Mouse (Mus musculus): ENCODE measurements around the gene Insl3. TPM values are rescaled to one million over a fixed set of nuclear protein-coding genes. Genes with fewer than 3 reads are reported as not detected.
"Not testable (repeated sequence)": the region's sequence is repeated elsewhere in the genome, so short reads cannot be mapped to it uniquely, and the experiment has no call there.

Gene Insl3
- polyA plus RNA-seq, 1 experiment from 2014 or later, result 0.89 TPM

DNA sequence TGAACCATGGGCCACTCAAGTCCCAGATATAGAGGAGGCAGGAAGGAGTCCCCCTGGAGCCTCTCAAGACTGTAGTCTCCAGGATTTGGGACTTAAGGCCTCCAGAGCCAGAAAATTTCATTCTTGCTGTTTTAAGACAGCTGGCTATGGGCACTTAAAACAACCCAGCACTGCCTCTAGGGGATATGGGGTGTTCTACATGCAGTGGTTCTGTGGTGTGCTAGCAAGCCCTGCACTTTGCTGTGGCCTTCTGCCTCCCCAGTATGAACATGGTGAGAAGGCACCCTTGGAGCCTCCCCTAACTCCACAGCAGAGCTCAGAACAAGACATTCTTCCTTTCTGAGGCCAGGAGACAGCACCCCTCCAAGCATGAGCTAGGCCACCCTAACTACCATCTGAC lies 49.3 kb downstream of the Insl3 start:
- ATAC-seq (replicated peaks; ENCODE audit: insufficient number of reproducible peaks, low FRiP score, low TSS enrichment), result not testable (repeated sequence)

More for the DNA sequence above, 49.3 kb downstream of the Insl3 start:
- H3K4me1 ChIP-seq (ENCODE audit: control insufficient read depth, insufficient read depth, low read length); H3K4me3 ChIP-seq (ENCODE audit: low read depth, low read length); H3K27ac ChIP-seq (ENCODE audit: low read depth, low read length); H3K4me2 ChIP-seq; H3K27me3 ChIP-seq (ENCODE audit: control insufficient read depth, insufficient read depth, low read length); H3K9ac ChIP-seq (ENCODE audit: low read depth, low read length); H3K9me3 ChIP-seq (replicated peaks; ENCODE audit: control insufficient read depth, low read length); H3K36me3 ChIP-seq (ENCODE audit: control insufficient read depth, insufficient read depth, low read length): not testable (repeated sequence)

Other genes starting within 250 kb of the Insl3 start
- gene Abhd8, start 225.6 kb upstream of the Insl3 start, polyA plus RNA-seq (2014; fragmentation: Nextera tagmentation; extraction: Ambion mirVana), result 17.0 and 20.4 TPM in 2 replicates
- 163 and 169 TPM in 2 replicates for gene Mrpl34, start 224.3 kb upstream of the Insl3 start, polyA plus RNA-seq (2014; fragmentation: Nextera tagmentation; extraction: Ambion mirVana)
- gene Dda1, start 220.0 kb upstream of the Insl3 start, polyA plus RNA-seq (2014; fragmentation: Nextera tagmentation; extraction: Ambion mirVana), result 95.9 and 102 TPM in 2 replicates
- gene Ano8, start 203.3 kb upstream of the Insl3 start, polyA plus RNA-seq (2014; fragmentation: Nextera tagmentation; extraction: Ambion mirVana), result 0.90 and 1.4 TPM in 2 replicates
- gene Gtpbp3, start 201.1 kb upstream of the Insl3 start, polyA plus RNA-seq (2014; fragmentation: Nextera tagmentation; extraction: Ambion mirVana), result 4.8 and 5.3 TPM in 2 replicates
- gene Plvap, start 177.5 kb upstream of the Insl3 start, polyA plus RNA-seq (2014; fragmentation: Nextera tagmentation; extraction: Ambion mirVana), result 148 and 170 TPM in 2 replicates
- 0.55 and 1.3 TPM in 2 replicates for gene Ccdc194, start 163.5 kb upstream of the Insl3 start, polyA plus RNA-seq (2014; fragmentation: Nextera tagmentation; extraction: Ambion mirVana)
- 4.2 and 17.4 TPM in 2 replicates for gene Bst2, start 151.8 kb upstream of the Insl3 start, polyA plus RNA-seq (2014; fragmentation: Nextera tagmentation; extraction: Ambion mirVana)
- gene Mvb12a, start 146.3 kb upstream of the Insl3 start, polyA plus RNA-seq (2014; fragmentation: Nextera tagmentation; extraction: Ambion mirVana), result 59.7 and 63.3 TPM in 2 replicates
- 0.21 and 0.35 TPM in 2 replicates for gene Tmem221, start 130.3 kb upstream of the Insl3 start, polyA plus RNA-seq (2014; fragmentation: Nextera tagmentation; extraction: Ambion mirVana)
- not detected in 2 replicates for gene Nxnl1, start 122.6 kb upstream of the Insl3 start, polyA plus RNA-seq (2014; fragmentation: Nextera tagmentation; extraction: Ambion mirVana)
- 9.2 and 10.8 TPM in 2 replicates for gene Slc27a1, start 120.3 kb upstream of the Insl3 start, polyA plus RNA-seq (2014; fragmentation: Nextera tagmentation; extraction: Ambion mirVana)
- 184 and 194 TPM in 2 replicates for gene Pgls, start 97.0 kb upstream of the Insl3 start, polyA plus RNA-seq (2014; fragmentation: Nextera tagmentation; extraction: Ambion mirVana)
- 1.9 and 2.0 TPM in 2 replicates for gene Fam129c, start 91.6 kb upstream of the Insl3 start, polyA plus RNA-seq (2014; fragmentation: Nextera tagmentation; extraction: Ambion mirVana)
- gene Colgalt1, start 78.2 kb upstream of the Insl3 start, polyA plus RNA-seq (2014; fragmentation: Nextera tagmentation; extraction: Ambion mirVana), result 47.8 and 55.6 TPM in 2 replicates
- gene Unc13a, start 17.5 kb upstream of the Insl3 start, polyA plus RNA-seq (2014; fragmentation: Nextera tagmentation; extraction: Ambion mirVana), result 0.63 and 0.65 TPM in 2 replicates
- 4.9 and 5.3 TPM in 2 replicates for gene Jak3, start 12.9 kb upstream of the Insl3 start, polyA plus RNA-seq (2014; fragmentation: Nextera tagmentation; extraction: Ambion mirVana)
- 1.4 and 1.8 TPM in 2 replicates for gene B3gnt3, start 12.6 kb downstream of the Insl3 start, polyA plus RNA-seq (2014; fragmentation: Nextera tagmentation; extraction: Ambion mirVana)
- gene Fcho1, start 36.5 kb downstream of the Insl3 start, polyA plus RNA-seq (2014; fragmentation: Nextera tagmentation; extraction: Ambion mirVana), result 0.83 and 1.2 TPM in 2 replicates
- gene Zfp709, start 192.8 kb downstream of the Insl3 start, polyA plus RNA-seq (2014; fragmentation: Nextera tagmentation; extraction: Ambion mirVana), result 5.6 and 5.9 TPM in 2 replicates
- 2.4 and 3.1 TPM in 2 replicates for gene Zfp882, start 219.4 kb downstream of the Insl3 start, polyA plus RNA-seq (2014; fragmentation: Nextera tagmentation; extraction: Ambion mirVana)
- gene Zfp617, start 219.4 kb downstream of the Insl3 start, polyA plus RNA-seq (2014; fragmentation: Nextera tagmentation; extraction: Ambion mirVana), result 34.4 and 36.4 TPM in 2 replicates

Measured in heart, embryonic 11.5 days (tissue).